Mouse (Mus musculus) hindbrain, embryonic 11.5 days (tissue): ENCODE measurements around the gene Sqstm1. TPM values are rescaled to one million over a fixed set of nuclear protein-coding genes. Genes with fewer than 3 reads are reported as not detected.

ENCODE experiments used
- ATAC-seq: fragments of 200-750 bp; cut with Nextera tagmentation; 2 replicates; pipeline ENCODE4 v1.8.0; 2017; ENCODE audit warnings: mild to moderate bottlenecking, moderate TSS enrichment, moderate library complexity; ENCODE audit not compliant: low FRiP score
- DNase-seq: peaks from one replicate; pipeline ENCODE4 v3.0.0-alpha.2; 2015; ENCODE audit warnings: low spot score
- H3K27ac ChIP-seq: fragments of 300-500 bp; sonication (generic); 2 replicates; pipeline ENCODE4 v1.5.1; 2014; ENCODE audit warnings: mild to moderate bottlenecking, low read depth, low read length
- H3K27me3 ChIP-seq: fragments of 300-500 bp; sonication (generic); 2 replicates; pipeline ENCODE4 v1.6.1; 2014; ENCODE audit warnings: mild to moderate bottlenecking, low read length, moderate library complexity, mixed read lengths; ENCODE audit not compliant: control insufficient read depth, insufficient read depth
- H3K36me3 ChIP-seq: fragments of 300-500 bp; sonication (generic); 2 replicates; pipeline ENCODE4 v1.6.1; 2014; ENCODE audit warnings: mild to moderate bottlenecking, low read length, moderate library complexity, mixed read lengths; ENCODE audit not compliant: control insufficient read depth, insufficient read depth
- H3K4me1 ChIP-seq: fragments of 300-500 bp; sonication (generic); replicated peaks from 2 replicates; pipeline ENCODE4 v1.6.1; 2014; ENCODE audit warnings: low read length, mixed read lengths; ENCODE audit not compliant: control insufficient read depth, insufficient read depth
- H3K4me2 ChIP-seq: fragments of 300-500 bp; sonication (generic); replicated peaks from 2 replicates; pipeline ENCODE4 v1.6.1; 2014; ENCODE audit warnings: mild to moderate bottlenecking, low read depth, low read length
- H3K4me3 ChIP-seq: fragments of 300-500 bp; sonication (generic); 2 replicates; pipeline ENCODE4 v1.5.1; 2014; ENCODE audit warnings: low read depth, low read length
- H3K9ac ChIP-seq: fragments of 300-500 bp; sonication (generic); 2 replicates; pipeline ENCODE4 v1.6.1; 2014; ENCODE audit warnings: low read depth, low read length
- H3K9me3 ChIP-seq: fragments of 300-500 bp; sonication (generic); 2 replicates; pipeline ENCODE4 v1.6.1; 2016; ENCODE audit warnings: low read length; ENCODE audit not compliant: control insufficient read depth
- WGBS: fragments of 180-500 bp; shearing (Covaris S2); extraction: QIAGEN DNeasy Blood & Tissue Kit; methylation state at CpG from one replicate; pipeline ENCODE4 v1.1.7; 2014; 5-methylcytosine and 5-hydroxymethylcytosine counted together
- polyA plus RNA-seq: library from polyadenylated mRNA; unstranded; fragments of >200 nt; fragmentation: Nextera tagmentation; extraction: Ambion mirVana; gene quantifications from 2 replicates; pipeline ENCODE4 v1.2.1, GENCODE M21; 2014

The Sqstm1 gene
- polyA plus RNA-seq, 1 experiment from 2014 or later, result 165 TPM

GRCm38 (mm10) chr11:50226406-50226805 lies 15.8 kb upstream of the Sqstm1 start:
- peaks cover 2% of the 10 kb centered on the region; the same call in 1 of the 2 replicates for H3K27me3 ChIP-seq
- no peaks in the 10 kb centered on the region for H3K36me3 ChIP-seq
- H3K9me3 ChIP-seq, result no peaks in the 10 kb centered on the region
- H3K9ac ChIP-seq, result peak overlapping the region; percentile 97; the same call in 1 of the 2 replicates
- H3K27ac ChIP-seq, result no peak overlapping the region
- H3K4me3 ChIP-seq, result peak overlapping the region; percentile 72
- WGBS, result 31% methylated on average over 2 of the region's 2 CpGs
- peak overlapping the region; percentile 54 for H3K4me2 ChIP-seq
- DNase-seq (no peak), ATAC-seq (no peak)
- peaks cover 10% of the 10 kb centered on the region for H3K4me1 ChIP-seq

GRCm38 (mm10) chr11:50225611-50226378 lies 15.2 kb upstream of the Sqstm1 start:
- Histone ChIP-seq H3K27me3 (peaks cover 2% of the 10 kb centered on the region; the same call in 1 of the 2 replicates), H3K36me3 (no peaks in the 10 kb centered on the region), H3K4me3 (peak overlapping the region; percentile 72), H3K4me2 (peak overlapping the region; percentile 54), H3K27ac (peak overlapping the region; percentile 83), H3K9me3 (no peaks in the 10 kb centered on the region), H3K9ac (peak overlapping the region; percentile 97), H3K4me1 (peaks cover 7% of the 10 kb centered on the region)
- ATAC-seq, result peak; percentile 16; the same call in 1 of the 2 replicates
- WGBS, result 5% methylated on average over 29 of the region's 34 CpGs
- DNase-seq, result peak; percentile 62

- H3K9ac ChIP-seq, result peak overlapping the region; percentile 97
- peak; percentile 86 for ATAC-seq
- peaks cover 4% of the 10 kb centered on the region for H3K4me1 ChIP-seq
- peak overlapping the region; percentile 54 for H3K4me2 ChIP-seq
- DNase-seq, result peak; percentile 86
- H3K4me3 ChIP-seq, result peak overlapping the region; percentile 72
- no peaks in the 10 kb centered on the region for H3K9me3 ChIP-seq
- WGBS, result under 1% methylated on average over 57 of the region's 70 CpGs
- peak overlapping the region; percentile 83 for H3K27ac ChIP-seq
- no peaks in the 10 kb centered on the region for H3K36me3 ChIP-seq
- no peaks in the 10 kb centered on the region; the same call in 1 of the 2 replicates for H3K27me3 ChIP-seq
Observed at GRCm38 (mm10) chr11:50224671-50225530, 14.3 kb upstream of the Sqstm1 start.

- no peaks in the 10 kb centered on the region; the same call in 1 of the 2 replicates for H3K27me3 ChIP-seq
- DNase-seq (no peak), ATAC-seq (peak; percentile 28)
- no peaks in the 10 kb centered on the region for H3K36me3 ChIP-seq
- peak overlapping the region; percentile 83 for H3K27ac ChIP-seq
- peaks cover 4% of the 10 kb centered on the region for H3K4me1 ChIP-seq
- H3K4me3 ChIP-seq, result peak overlapping the region; percentile 72
- 8% methylated on average over 17 of the region's 17 CpGs for WGBS
- H3K9me3 ChIP-seq, result no peaks in the 10 kb centered on the region
- H3K4me2 ChIP-seq, result peak overlapping the region; percentile 54
- H3K9ac ChIP-seq, result peak overlapping the region; percentile 97
Observed at GRCm38 (mm10) chr11:50223783-50224662, 13.4 kb upstream of the Sqstm1 start.

- Histone ChIP-seq H3K9ac (no peak overlapping the region), H3K4me2 (no peak overlapping the region), H3K36me3 (no peaks in the 10 kb centered on the region), H3K4me3 (no peak overlapping the region), H3K9me3 (no peaks in the 10 kb centered on the region), H3K27ac (no peak overlapping the region), H3K4me1 (peaks cover 4% of the 10 kb centered on the region), H3K27me3 (no peaks in the 10 kb centered on the region)
- ATAC-seq (no peak), DNase-seq (no peak)
- 53% methylated on average over 7 of the region's 7 CpGs for WGBS
Observed at GRCm38 (mm10) chr11:50222559-50223276, 12.1 kb upstream of the Sqstm1 start.

- no peak overlapping the region for H3K9ac ChIP-seq
- ATAC-seq, result no peak
- 60% methylated on average over 2 of the region's 2 CpGs for WGBS
- no peaks in the 10 kb centered on the region for H3K4me1 ChIP-seq
- H3K9me3 ChIP-seq, result no peaks in the 10 kb centered on the region
- H3K27ac ChIP-seq, result no peak overlapping the region
- no peak overlapping the region for H3K4me2 ChIP-seq
- H3K27me3 ChIP-seq, result no peaks in the 10 kb centered on the region
- no peak overlapping the region for H3K4me3 ChIP-seq
- DNase-seq, result no peak
- H3K36me3 ChIP-seq, result no peaks in the 10 kb centered on the region
Observed at GRCm38 (mm10) chr11:50219833-50220232, 9.2 kb upstream of the Sqstm1 start.

- no peak for ATAC-seq
- Histone ChIP-seq H3K9ac (no peak overlapping the region), H3K4me2 (no peak overlapping the region), H3K4me3 (no peak overlapping the region), H3K27me3 (no peaks in the 10 kb centered on the region), H3K36me3 (no peaks in the 10 kb centered on the region), H3K9me3 (no peaks in the 10 kb centered on the region), H3K27ac (no peak overlapping the region), H3K4me1 (no peaks in the 10 kb centered on the region)
- DNase-seq, result no peak
- WGBS, result 48% methylated on average over 4 of the region's 4 CpGs
Observed at GRCm38 (mm10) chr11:50217811-50218210, 7.2 kb upstream of the Sqstm1 start.
